Mouse (Mus musculus) gastrocnemius, postnatal 36 days (tissue): ENCODE measurements around the gene Fga. TPM values are rescaled to one million over a fixed set of nuclear protein-coding genes. Genes with fewer than 3 reads are reported as not detected.

ENCODE experiments used
- DNase-seq, 2 experiments: peaks; one replicate each; pipeline ENCODE4 v3.0.0; 2022
- intact Hi-C: fragments of 180-260 bp; cut with DNase I; formaldehyde crosslinking; loops from one replicate; pipeline ENCODE4 v1.15.1; 2025
- total RNA-seq, 2 experiments: library from RNA; stranded (reverse); gene quantifications; 2 replicates each; pipeline ENCODE4 v1.2.3; 2021

Fga gene
- total RNA-seq, 2 experiments from 2014 or later: 0.59 TPM; not detected in 1

- no peak for DNase-seq
- intact Hi-C loops: no loop called here
Observed at GRCm38 (mm10) chr3:83021176-83021575, 4.7 kb upstream of the Fga start.

- DNase-seq: no peak
- intact Hi-C loops: no loop called here
Observed at GRCm38 (mm10) chr3:83025036-83025435, 840 bp upstream of the Fga start.

DNA sequence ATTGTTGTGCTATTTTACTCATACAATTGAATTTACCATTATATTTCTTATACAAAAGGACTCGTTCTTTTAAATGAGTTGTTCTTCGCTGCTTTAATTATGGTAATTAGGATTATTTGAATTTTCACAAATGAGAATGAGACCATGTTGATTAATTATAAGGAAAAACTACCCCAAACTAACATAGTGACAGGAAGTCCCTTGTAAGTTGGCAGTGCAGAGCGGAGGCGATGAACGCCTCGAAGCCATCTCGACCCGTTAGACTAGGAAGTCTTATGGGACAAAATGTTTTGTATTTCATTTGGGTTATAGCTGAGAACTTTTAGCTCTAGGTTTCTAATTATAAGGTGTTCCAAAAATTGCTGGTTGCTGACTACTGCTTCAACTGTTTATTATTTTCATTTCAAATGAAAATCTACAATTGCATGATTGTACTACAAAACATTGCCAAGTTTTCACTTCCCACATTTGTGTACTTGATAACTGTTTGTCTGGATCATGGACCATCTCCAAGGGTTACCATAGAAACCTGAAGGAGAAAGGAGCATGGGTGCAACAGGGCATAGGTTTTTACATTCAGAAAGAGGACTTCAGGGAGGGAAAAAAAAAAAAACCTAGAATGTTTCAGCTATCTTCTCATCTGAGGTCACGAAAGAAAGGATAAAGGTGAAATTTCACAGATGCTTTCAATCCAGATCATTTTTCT, 1.8 kb downstream of the Fga start:
- intact Hi-C loops: no loop called here
- DNase-seq: no peak

DNA sequence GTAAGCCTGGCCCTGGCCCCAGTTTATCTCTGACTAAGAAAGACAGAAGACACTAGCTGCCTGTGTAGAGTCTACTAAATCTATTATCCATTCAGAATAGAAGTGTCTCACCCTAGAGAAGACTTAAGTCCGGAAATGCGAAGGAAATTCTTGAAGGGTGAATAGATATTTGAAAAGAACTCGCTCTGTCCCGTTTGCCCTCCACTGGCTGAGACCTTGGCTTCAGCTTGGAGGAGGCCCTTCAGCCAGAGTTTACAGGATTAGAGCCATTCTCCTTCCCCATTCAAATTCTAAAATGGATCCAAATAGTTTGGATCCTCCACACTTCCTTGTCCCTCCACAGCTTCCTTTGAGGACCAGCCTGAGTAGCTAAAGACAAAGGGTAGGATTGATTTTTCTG, 4.5 kb downstream of the Fga start:
- DNase-seq: no peak
- intact Hi-C loops: no loop called here

GRCm38 (mm10) chr3:83032746-83033308, 7.0 kb downstream of the Fga start:
- no peak for DNase-seq
- intact Hi-C loops: no loop called here

- intact Hi-C loops: no loop called here
- no peak for DNase-seq
Observed at GRCm38 (mm10) chr3:83033801-83034200, 7.9 kb downstream of the Fga start.

DNA sequence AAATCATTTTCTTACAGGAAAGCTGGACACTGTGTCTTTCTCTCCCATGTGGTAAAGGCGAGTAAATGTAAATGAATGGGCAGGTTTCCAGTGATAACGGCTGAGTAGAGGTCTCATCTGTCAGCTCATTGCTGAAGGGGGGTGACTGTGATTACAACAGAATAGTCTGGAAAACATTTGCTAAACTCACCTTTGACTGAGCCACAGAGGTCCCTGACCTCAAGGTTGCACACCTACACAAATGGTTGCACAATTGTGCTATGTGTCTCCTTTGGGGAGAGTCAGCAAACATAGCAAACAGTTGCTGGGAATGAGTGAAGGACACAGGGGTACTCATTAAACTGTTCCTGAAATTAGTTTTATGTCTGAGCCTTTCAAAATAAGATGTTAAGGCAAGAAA, 13.0 kb downstream of the Fga start:
- intact Hi-C loops: no loop called here
- DNase-seq: no peak

DNA sequence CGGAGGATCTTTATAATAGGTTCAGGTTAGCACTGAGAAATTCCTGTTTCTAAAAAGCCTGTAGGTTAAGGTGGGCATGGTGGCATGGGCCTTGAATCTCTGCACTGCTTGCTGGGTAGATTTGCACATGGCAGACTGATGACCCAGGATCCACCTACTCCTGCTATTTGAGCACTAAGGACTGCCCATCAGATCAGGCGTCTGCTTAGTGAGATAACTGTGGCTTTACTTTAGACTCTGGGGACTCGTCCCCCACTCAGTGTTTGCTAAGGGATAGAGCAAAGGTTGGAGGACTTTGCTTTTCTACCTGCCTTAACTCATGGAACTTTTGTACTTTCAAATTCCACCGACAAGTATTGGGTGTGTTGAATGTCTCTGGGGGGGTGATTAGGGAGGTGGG, 13.8 kb downstream of the Fga start:
- DNase-seq: no peak
- intact Hi-C loops: loop anchor here (10.0 kb wide), 1 partner anchor 165 kb away; the partner anchor contains the start of gene Rbm46

DNA sequence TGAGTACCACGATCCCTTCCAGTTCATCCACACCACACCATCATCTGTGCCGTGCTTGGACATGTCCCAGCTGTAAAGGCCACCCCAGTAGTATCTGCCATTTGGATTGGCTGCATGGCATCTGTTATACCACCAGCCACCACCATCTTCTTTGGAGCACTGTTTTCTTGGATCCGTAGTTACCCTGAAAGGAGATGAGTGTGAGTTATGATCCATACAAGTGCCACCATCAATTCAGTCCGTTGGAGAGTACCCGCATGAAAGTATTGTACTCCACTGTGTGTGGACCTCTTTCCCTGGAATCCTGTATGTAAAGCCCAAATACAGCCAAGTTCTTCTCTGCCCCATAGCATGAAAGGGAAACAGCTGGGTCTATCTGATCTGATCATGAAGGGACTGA, 16.6 kb downstream of the Fga start:
- no peak for DNase-seq
- intact Hi-C loops: loop anchor here (10.0 kb wide), 1 partner anchor 168 kb away; the partner anchor contains the start of gene Rbm46

- DNase-seq: no peak
- intact Hi-C loops: loop anchor here (10.0 kb wide), 1 partner anchor 172 kb away; the partner anchor contains the start of gene Rbm46
Observed at GRCm38 (mm10) chr3:83046649-83047048, 20.8 kb downstream of the Fga start.

DNA sequence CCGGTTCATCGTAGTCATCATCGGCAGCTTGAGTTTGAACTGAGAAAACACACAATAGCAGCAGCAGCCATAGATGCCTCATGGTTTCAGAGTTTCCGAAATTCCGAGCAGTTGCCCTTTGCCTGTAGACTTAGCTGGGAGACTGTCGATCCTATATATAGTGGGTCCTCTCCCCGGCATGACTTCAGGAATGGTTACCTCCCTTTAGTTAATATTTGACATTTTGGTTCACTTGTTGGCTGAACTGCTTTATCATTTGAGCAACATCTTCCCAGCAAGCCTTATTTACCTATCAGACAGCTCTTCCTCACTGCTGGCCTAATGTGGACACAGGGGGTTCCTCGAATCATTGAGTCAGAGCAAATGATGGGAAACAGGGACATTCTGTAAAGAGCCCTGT, 23.8 kb downstream of the Fga start, which contains the start of gene Fgb:
TSS of gene Fgb (minus strand) at position 184 of the 400 bp plus-strand sequence.
- intact Hi-C loops: loop anchor here (10.0 kb wide), 2 partner anchors 175 to 685 kb away; partner anchors contain the start of gene Rbm46
- DNase-seq: no peak

DNA sequence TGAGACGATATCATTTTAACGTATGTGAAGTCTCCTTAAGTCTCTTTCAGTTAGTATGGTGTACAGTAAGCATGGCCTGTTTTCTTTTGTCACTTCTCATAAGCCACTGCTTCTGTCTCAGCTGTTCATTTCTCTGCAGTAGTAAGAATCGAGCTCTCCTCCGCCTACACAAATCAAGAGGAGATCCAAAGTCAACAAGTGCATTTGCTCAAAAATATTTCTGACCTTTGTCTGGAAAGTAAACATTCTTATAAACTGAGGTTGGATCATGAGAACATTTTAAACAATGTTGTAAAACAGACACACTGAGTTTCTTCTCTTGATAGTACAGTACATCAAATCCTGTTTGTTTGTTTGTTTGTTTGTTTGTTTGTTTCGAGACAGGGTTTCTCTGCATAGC, 24.8 kb downstream of the Fga start:
- intact Hi-C loops: loop anchor here (10.0 kb wide), 1 partner anchor 686 kb away; no protein-coding TSS in a partner anchor
- DNase-seq: no peak

GRCm38 (mm10) chr3:83052102-83052501, 26.2 kb downstream of the Fga start:
- DNase-seq: no peak
- intact Hi-C loops: loop anchor here (10.0 kb wide), 1 partner anchor 687 kb away; no protein-coding TSS in a partner anchor

GRCm38 (mm10) chr3:83053126-83053525, 27.2 kb downstream of the Fga start:
- intact Hi-C loops: loop anchor here (10.0 kb wide), 1 partner anchor 688 kb away; no protein-coding TSS in a partner anchor
- no peak for DNase-seq

DNA sequence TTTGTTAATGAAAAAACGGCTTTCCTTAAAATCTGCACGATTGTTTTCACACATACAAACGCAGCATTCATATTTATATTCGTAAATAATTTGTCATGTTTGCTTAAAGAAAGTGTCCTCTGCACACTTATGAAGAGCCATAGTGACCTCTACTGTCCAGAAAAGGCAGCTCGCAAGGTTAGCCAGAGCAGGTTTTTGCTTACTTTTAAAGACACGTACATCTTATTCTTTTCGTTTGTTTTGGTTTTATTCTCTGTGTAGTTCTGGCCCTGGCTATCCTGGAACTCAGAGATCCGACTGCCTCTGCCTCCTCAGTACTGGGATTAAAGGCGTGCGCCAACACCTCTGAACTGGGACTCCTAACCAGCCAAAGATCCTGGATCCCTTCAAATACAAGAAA, 27.9 kb downstream of the Fga start:
- DNase-seq: no peak
- intact Hi-C loops: loop anchor here (1.0 to 10.0 kb wide), 2 partner anchors 54 to 689 kb away; no protein-coding TSS in a partner anchor

GRCm38 (mm10) chr3:83054759-83055158, 28.9 kb downstream of the Fga start:
- DNase-seq: no peak
- intact Hi-C loops: loop anchor here (1.0 to 10.0 kb wide), 2 partner anchors 55 to 690 kb away; no protein-coding TSS in a partner anchor

DNA sequence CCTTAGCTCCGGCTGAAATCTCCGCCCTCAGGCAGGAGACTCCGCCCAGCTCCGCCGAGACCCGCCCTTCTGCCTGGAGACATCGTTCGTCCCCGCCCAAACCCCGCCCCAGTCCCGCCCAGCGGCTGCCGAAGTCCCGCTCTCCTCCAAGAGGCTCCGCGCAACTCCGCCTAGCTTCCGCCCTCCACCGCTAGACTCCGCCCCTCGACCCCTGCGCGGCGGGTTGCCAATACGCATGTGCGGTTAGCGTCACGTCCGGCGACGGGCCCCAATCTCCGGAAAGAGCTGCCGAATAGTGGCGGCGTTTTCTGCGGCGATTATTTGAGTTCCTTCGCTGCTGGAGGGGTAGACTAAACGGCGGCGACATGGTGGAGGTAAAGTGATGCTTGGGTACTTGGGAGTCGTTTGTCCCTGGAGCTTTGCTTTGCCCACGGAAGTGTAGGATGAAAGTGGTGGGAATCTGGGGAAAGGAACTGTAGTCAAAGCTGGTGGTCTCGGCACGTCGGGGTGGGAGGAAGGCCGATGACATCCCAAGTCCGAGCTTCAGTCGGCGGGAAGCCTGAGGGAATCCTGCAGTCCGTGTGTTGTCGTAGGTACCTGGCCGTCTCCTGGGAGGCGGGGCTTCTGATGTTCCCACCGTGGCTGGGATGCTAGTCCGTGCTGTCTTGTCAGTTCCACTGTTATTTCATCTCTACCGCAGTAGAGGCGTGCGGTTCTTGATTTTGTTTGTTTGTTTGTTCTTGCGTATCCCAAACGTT, 29.6 kb downstream of the Fga start, which contains the start of gene Plrg1:
TSS of gene Plrg1 (plus strand) at position 242 of the 758 bp plus-strand sequence.
- DNase-seq: peak; percentile 98 to 99
- intact Hi-C loops: loop anchor here (10.0 kb wide), 1 partner anchor 691 kb away; no protein-coding TSS in a partner anchor

- no peak for DNase-seq
- intact Hi-C loops: loop anchor here (10.0 kb wide), 1 partner anchor 692 kb away; no protein-coding TSS in a partner anchor
Observed at GRCm38 (mm10) chr3:83057046-83057445, 31.2 kb downstream of the Fga start.

- intact Hi-C loops: no loop called here
- DNase-seq: no peak
Observed at GRCm38 (mm10) chr3:83067920-83068319, 42.0 kb downstream of the Fga start.

GRCm38 (mm10) chr3:83068869-83069268, 43.0 kb downstream of the Fga start:
- no peak for DNase-seq
- intact Hi-C loops: no loop called here

DNA sequence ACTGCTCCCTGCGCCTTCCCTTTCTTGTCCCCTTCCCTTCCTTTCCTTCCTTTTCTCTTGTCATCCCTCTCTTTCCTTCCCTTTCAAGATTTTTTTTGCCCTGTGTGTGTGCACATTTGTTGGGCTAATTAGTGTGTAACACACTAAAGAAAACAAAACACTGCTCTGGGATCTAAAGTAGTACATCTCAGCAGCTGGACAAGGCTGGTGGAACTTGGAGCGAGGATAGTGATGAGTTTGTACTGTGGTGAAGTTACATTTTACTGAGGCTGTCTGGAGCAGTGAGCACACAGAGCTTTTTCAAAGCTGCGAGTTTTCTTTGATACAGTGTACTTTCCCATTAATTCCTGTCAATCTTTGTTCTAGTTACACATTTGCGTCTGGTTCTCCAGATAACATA, 44.4 kb downstream of the Fga start:
- DNase-seq: no peak
- intact Hi-C loops: no loop called here
